Mouse (Mus musculus) CH12.LX (cell line): ENCODE data around the gene Cyb561.

Source experiments
- CHD2 ChIP-seq: IDR thresholded peaks from 2 replicates; pipeline ENCODE4 v1.6.1; 2011; ENCODE audit warnings: low read length, improper control_type of control experiment
- CTCF ChIP-seq, 2 experiments: IDR thresholded peaks in 1 of 2; conservative IDR thresholded peaks in 1 of 2; 2 replicates each; pipeline ENCODE4 v1.5.1; 2011 to 2012; ENCODE audit warnings: low read depth in 2 of 2, low read length in 2 of 2, improper control_type of control experiment in 1 of 2, inconsistent platforms in 1 of 2, mild to moderate bottlenecking in 1 of 2, moderate library complexity in 1 of 2
- KAT2A ChIP-seq: IDR thresholded peaks from 2 replicates; pipeline ENCODE4 v1.6.1; 2012; ENCODE audit warnings: low read length, improper control_type of control experiment, inconsistent platforms; ENCODE audit not compliant: insufficient replicate concordance
- NELFE ChIP-seq: IDR thresholded peaks from 2 replicates; pipeline ENCODE4 v1.6.1; 2011; ENCODE audit warnings: low read depth, low read length, improper control_type of control experiment
- UBTF ChIP-seq: IDR thresholded peaks from 2 replicates; pipeline ENCODE4 v1.6.1; 2012; ENCODE audit warnings: low read depth, mild to moderate bottlenecking, inconsistent platforms, low read length, improper control_type of control experiment, moderate library complexity

GRCm38 (mm10) chr11:105957501-105957900 is 4.4 kb upstream of the Cyb561 start:
- no peak for TF ChIP-seq CHD2
- TF ChIP-seq NELFE, result no peak
- no peak for TF ChIP-seq CTCF (conservative IDR thresholded peaks at IDR 0.05 in 1 of 2, IDR thresholded peaks at IDR 0.05 in 1 of 2; ENCODE audit: low read depth in 2 of 2, low read length in 2 of 2)
- TF ChIP-seq KAT2A, result no peak
- no peak for TF ChIP-seq UBTF
